Mouse (Mus musculus): ENCODE results near the gene Slc9a2. TPM values are rescaled to one million over a fixed set of nuclear protein-coding genes. Genes with fewer than 3 reads are reported as not detected.

Slc9a2 gene
- polyA plus RNA-seq (2014; fragmentation: Nextera tagmentation; extraction: Ambion mirVana): 0.27 and 0.41 TPM in 2 replicates

DNA sequence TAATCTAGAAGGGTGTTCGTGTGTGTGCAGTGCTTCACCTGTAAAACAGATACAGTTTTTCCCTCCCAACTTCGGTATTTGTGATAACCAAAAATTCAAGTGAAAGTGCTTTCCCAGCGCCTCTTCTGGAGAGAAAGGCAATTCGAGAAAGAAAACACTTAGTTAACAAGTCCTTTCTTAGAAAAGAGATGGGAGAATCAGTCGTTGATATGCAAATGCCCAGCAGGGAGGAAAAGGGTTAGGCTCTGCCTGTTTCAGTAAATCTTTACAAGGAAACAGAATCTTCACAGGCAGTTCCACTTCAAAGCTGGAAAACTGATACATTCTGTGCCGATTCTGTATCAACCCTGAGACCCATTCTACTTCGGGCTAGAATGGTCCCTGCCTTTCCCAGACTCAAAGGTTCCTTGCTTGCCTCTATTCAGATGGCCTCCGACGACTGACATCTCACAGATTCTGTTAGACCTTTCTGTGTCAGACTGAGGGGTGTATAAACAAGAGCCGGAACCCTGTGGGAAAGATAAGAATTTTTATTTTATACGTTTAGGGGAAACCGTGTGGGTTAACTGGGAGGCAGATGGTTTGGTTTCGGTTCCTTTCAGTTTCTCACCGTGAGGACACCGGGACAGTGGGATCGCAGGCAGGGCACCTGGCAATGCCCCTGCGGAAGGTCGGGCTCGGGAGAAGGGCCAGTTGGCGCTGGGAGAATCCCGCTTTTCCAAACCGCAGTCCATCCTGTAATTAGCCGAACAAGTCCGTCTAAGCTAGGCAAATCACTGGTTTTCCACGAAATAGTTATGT is at the start of gene Slc9a2:
Gene Slc9a2 (plus strand): TSS at position 508 of the 801 bp plus-strand sequence.
- Histone ChIP-seq H3K27me3 (ENCODE audit: control insufficient read depth, insufficient read depth, low read length) (peaks cover 80% of the 10 kb centered on the region), H3K4me2 (ENCODE audit: low read length) (peak within 1 kb of the TSS; percentile 100), H3K9me3 (ENCODE audit: control insufficient read depth, low read length) (no peaks in the 10 kb centered on the region), H3K36me3 (ENCODE audit: control insufficient read depth, insufficient read depth, low read length) (no peaks in the 10 kb centered on the region), H3K27ac (replicated peaks in 1 of 2; ENCODE audit: control insufficient read depth in 1 of 2, insufficient read depth in 1 of 2, low read depth in 2 of 2, low read length in 2 of 2) (no peak within 1 kb of the TSS), H3K9ac (ENCODE audit: low read length) (peak within 1 kb of the TSS; percentile 66), H3K4me1 (ENCODE audit: control insufficient read depth in 2 of 2, insufficient read depth in 2 of 2, low read length in 2 of 2) (peaks cover 0 to 8% of the 10 kb centered on the region in 2 experiments; a peak in 3 of 4 replicates), H3K4me3 (ENCODE audit: control insufficient read depth in 1 of 2, insufficient read depth in 1 of 2, low read depth in 1 of 2, low read length in 2 of 2) (peak within 1 kb of the TSS; percentile 61 to 65)
- WGBS: 3% methylated on average over 25 of the region's 25 CpGs
- ATAC-seq (ENCODE audit: insufficient number of reproducible peaks, insufficient read depth, low FRiP score, low read depth): no peak

DNA sequence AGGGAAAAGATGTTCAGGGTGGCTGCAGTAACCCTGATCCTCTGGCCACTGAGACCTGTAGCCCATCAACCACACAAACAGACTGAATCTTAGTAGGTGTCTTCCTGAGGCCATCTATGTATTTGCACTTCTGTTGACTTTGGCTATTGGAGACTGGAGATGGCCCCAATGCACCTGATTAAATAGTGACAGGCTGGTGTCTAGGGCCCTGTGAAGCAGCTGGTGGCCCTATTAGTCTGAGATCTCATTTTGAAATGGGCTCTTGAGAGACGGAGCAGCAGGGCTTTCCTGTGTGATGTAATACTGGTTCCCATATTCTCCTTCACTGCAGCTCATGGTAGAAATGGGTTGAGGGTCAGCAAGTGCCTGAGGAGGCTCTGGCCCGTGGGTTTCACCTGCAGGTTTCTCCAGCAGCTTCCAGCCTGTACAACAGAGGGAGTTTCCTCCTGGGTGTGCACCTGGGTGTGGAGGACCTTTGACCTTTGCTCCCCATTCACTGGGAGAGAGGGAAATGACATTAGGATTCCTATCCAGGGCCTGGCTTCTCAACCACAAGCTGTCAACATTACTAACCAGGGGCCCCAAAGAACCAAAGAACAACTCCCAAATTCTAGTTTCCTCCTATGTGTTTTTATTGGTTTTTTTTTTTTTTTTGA is 47.8 kb upstream of the Slc9a2 start:
- no peak for ATAC-seq (ENCODE audit: insufficient number of reproducible peaks, insufficient read depth, low FRiP score, low read depth)
- Histone ChIP-seq H3K27ac (replicated peaks in 1 of 2; ENCODE audit: control insufficient read depth in 1 of 2, insufficient read depth in 1 of 2, low read depth in 2 of 2, low read length in 2 of 2) (no peak overlapping the region), H3K9me3 (ENCODE audit: control insufficient read depth, low read length) (no peaks in the 10 kb centered on the region), H3K4me3 (ENCODE audit: control insufficient read depth in 1 of 2, insufficient read depth in 1 of 2, low read depth in 1 of 2, low read length in 2 of 2) (no peak overlapping the region), H3K27me3 (ENCODE audit: control insufficient read depth, insufficient read depth, low read length) (no peaks in the 10 kb centered on the region), H3K36me3 (ENCODE audit: control insufficient read depth, insufficient read depth, low read length) (no peaks in the 10 kb centered on the region), H3K4me1 (ENCODE audit: control insufficient read depth in 2 of 2, insufficient read depth in 2 of 2, low read length in 2 of 2) (no peaks in the 10 kb centered on the region), H3K4me2 (ENCODE audit: low read length) (no peak overlapping the region), H3K9ac (ENCODE audit: low read length) (no peak overlapping the region)
- WGBS: 41% methylated on average over 2 of the region's 2 CpGs

DNA sequence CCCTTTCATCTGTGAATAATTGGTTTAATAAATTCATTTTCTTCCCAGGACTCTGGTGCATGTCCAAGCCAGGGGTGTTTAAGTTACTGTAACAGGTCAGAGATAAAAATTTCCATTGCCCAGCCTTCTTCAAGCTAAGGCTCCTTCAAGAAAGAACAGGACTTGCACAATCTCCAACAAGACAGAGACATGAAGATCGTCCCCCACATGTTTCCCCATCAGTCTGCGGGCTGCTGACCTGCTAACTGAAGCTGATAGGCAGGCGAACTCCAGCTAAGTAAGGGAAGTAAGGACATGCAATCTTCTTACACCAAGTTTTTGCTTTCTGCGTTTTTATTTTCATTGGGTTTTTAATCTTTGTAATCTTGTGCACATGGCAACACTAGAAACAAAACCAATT is 45.8 kb upstream of the Slc9a2 start:
- H3K27ac ChIP-seq (replicated peaks in 1 of 2; ENCODE audit: control insufficient read depth in 1 of 2, insufficient read depth in 1 of 2, low read depth in 2 of 2, low read length in 2 of 2): no peak overlapping the region
- 58% methylated on average over 4 of the region's 4 CpGs for WGBS
- no peaks in the 10 kb centered on the region for H3K9me3 ChIP-seq (ENCODE audit: control insufficient read depth, low read length)
- H3K9ac ChIP-seq (ENCODE audit: low read length): no peak overlapping the region
- H3K36me3 ChIP-seq (ENCODE audit: control insufficient read depth, insufficient read depth, low read length): no peaks in the 10 kb centered on the region
- no peaks in the 10 kb centered on the region for H3K27me3 ChIP-seq (ENCODE audit: control insufficient read depth, insufficient read depth, low read length)
- no peaks in the 10 kb centered on the region for H3K4me1 ChIP-seq (ENCODE audit: control insufficient read depth in 2 of 2, insufficient read depth in 2 of 2, low read length in 2 of 2)
- H3K4me2 ChIP-seq (ENCODE audit: low read length): no peak overlapping the region
- H3K4me3 ChIP-seq (ENCODE audit: control insufficient read depth in 1 of 2, insufficient read depth in 1 of 2, low read depth in 1 of 2, low read length in 2 of 2): no peak overlapping the region
- no peak for ATAC-seq (ENCODE audit: insufficient number of reproducible peaks, insufficient read depth, low FRiP score, low read depth)

DNA sequence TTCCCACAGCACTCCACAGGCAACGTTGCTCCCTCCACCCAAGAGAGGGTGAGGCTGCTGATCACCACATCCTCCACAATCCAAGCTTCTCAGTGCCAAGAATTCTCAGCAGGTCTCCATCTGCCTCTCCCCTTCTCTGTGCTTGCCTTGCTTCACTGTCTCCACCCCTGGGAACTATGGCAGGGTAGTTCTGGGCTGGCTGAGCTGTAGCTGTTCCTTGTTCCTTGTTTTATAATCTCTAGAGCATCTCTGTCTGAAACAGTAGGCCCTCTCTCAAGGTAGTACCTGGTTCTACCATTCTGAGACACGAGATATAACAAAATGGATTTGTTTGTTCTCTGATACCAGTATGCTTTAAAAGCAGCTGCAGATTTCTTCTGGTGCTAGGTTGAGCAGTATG is 32.1 kb upstream of the Slc9a2 start:
- Histone ChIP-seq H3K9me3 (ENCODE audit: control insufficient read depth, low read length) (no peaks in the 10 kb centered on the region), H3K27ac (replicated peaks in 1 of 2; ENCODE audit: control insufficient read depth in 1 of 2, insufficient read depth in 1 of 2, low read depth in 2 of 2, low read length in 2 of 2) (no peak overlapping the region), H3K9ac (ENCODE audit: low read length) (no peak overlapping the region), H3K36me3 (ENCODE audit: control insufficient read depth, insufficient read depth, low read length) (no peaks in the 10 kb centered on the region), H3K4me2 (ENCODE audit: low read length) (no peak overlapping the region), H3K4me1 (ENCODE audit: control insufficient read depth in 2 of 2, insufficient read depth in 2 of 2, low read length in 2 of 2) (no peaks in the 10 kb centered on the region), H3K27me3 (ENCODE audit: control insufficient read depth, insufficient read depth, low read length) (no peaks in the 10 kb centered on the region), H3K4me3 (ENCODE audit: control insufficient read depth in 1 of 2, insufficient read depth in 1 of 2, low read depth in 1 of 2, low read length in 2 of 2) (no peak overlapping the region)
- WGBS: 56% methylated on average over 2 of the region's 2 CpGs
- no peak for ATAC-seq (ENCODE audit: insufficient number of reproducible peaks, insufficient read depth, low FRiP score, low read depth)

DNA sequence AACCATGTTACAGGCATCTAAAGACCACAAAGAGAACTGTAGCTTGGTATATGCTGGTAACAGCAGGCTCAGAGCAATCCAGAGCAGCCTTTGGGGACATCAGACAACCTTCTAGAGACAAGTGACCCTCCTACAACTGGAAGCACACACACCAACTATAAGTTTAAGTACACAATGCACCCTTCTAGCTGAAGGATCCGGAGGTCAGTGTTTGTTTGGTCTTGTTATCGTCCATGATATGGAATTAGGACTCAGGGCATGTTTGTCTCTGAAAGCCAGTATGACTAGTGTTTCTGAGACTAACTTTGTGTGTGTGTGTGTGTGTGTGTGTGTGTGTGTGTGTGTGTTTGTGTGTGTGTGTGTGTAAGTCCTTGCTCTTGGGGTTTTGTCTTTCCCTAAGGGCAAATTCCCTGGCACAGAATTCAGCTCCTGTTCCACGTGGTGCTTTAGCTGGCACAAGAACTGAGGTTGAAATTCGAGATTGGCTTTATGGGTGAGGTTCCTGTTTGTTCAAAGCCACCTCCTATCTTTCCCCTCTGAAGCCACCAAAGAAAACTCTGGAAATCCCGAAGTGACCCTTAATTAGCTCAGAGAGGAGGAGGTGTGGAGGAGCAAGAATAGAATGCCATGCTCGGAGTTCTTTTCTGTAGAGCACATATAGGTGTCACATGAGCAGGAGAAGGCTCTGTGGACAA is 29.4 kb upstream of the Slc9a2 start:
- Histone ChIP-seq H3K27ac (replicated peaks in 1 of 2; ENCODE audit: control insufficient read depth in 1 of 2, insufficient read depth in 1 of 2, low read depth in 2 of 2, low read length in 2 of 2) (no peak overlapping the region), H3K27me3 (ENCODE audit: control insufficient read depth, insufficient read depth, low read length) (no peaks in the 10 kb centered on the region), H3K36me3 (ENCODE audit: control insufficient read depth, insufficient read depth, low read length) (no peaks in the 10 kb centered on the region), H3K4me3 (ENCODE audit: control insufficient read depth in 1 of 2, insufficient read depth in 1 of 2, low read depth in 1 of 2, low read length in 2 of 2) (no peak overlapping the region), H3K9ac (ENCODE audit: low read length) (no peak overlapping the region), H3K9me3 (ENCODE audit: control insufficient read depth, low read length) (no peaks in the 10 kb centered on the region), H3K4me1 (ENCODE audit: control insufficient read depth in 2 of 2, insufficient read depth in 2 of 2, low read length in 2 of 2) (no peaks in the 10 kb centered on the region), H3K4me2 (ENCODE audit: low read length) (no peak overlapping the region)
- no peak for ATAC-seq (ENCODE audit: insufficient number of reproducible peaks, insufficient read depth, low FRiP score, low read depth)
- 44% methylated on average over 6 of the region's 6 CpGs for WGBS

DNA sequence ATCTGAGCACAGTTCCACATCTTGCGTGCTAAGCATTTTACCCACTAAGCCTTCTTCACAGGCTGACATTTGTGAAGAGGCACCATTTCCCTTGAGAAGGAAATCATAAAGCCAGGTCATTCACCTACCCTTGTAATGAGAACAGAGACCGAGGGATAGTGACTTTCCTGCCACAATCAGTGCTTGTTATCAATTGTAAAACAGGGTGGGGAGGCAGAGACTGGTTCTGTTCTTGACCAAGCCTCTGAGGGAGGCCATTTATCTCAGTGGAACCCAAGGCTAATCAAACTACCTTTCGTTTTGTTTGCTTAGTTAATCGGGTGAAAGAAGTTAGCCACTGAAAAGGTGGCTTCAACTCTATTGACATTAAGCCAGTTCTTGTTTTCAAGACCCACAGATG is 23.3 kb upstream of the Slc9a2 start:
- Histone ChIP-seq H3K4me2 (ENCODE audit: low read length) (no peak overlapping the region), H3K27me3 (ENCODE audit: control insufficient read depth, insufficient read depth, low read length) (no peaks in the 10 kb centered on the region), H3K4me3 (ENCODE audit: control insufficient read depth in 1 of 2, insufficient read depth in 1 of 2, low read depth in 1 of 2, low read length in 2 of 2) (no peak overlapping the region), H3K27ac (replicated peaks in 1 of 2; ENCODE audit: control insufficient read depth in 1 of 2, insufficient read depth in 1 of 2, low read depth in 2 of 2, low read length in 2 of 2) (no peak overlapping the region), H3K9ac (ENCODE audit: low read length) (no peak overlapping the region), H3K4me1 (ENCODE audit: control insufficient read depth in 2 of 2, insufficient read depth in 2 of 2, low read length in 2 of 2) (peaks cover 8 to 17% of the 10 kb centered on the region in 2 experiments; a peak in 3 of 4 replicates), H3K36me3 (ENCODE audit: control insufficient read depth, insufficient read depth, low read length) (no peaks in the 10 kb centered on the region), H3K9me3 (ENCODE audit: control insufficient read depth, low read length) (no peaks in the 10 kb centered on the region)
- WGBS: 47% methylated on average over 4 of the region's 4 CpGs
- no peak for ATAC-seq (ENCODE audit: insufficient number of reproducible peaks, insufficient read depth, low FRiP score, low read depth)

DNA sequence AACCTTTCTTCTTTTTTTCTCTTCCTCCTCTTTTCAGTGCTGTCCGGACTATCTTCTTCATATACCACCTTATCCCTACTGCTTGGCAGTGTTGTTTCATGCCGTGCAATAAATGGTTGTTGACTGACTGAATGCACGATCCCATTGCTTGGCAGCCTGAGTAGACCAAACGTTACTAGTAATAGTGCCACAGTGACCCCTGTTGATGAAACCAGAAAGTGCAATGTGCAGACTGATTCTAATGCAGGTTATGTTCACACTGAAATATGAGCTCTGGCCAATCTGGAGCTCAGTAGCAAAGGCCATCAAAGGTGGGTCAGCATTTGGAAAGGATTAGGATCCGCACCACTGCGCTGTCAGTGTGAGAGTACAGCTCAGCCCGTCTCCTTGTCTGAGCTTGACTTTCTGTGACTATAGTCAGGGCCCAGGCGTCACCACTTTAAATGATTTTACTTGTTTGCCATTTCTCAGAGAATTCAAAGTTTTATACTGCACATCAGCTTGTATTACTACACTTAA is 22.3 kb upstream of the Slc9a2 start:
- H3K9me3 ChIP-seq (ENCODE audit: control insufficient read depth, low read length): no peaks in the 10 kb centered on the region
- H3K4me2 ChIP-seq (ENCODE audit: low read length): no peak overlapping the region
- no peak overlapping the region for H3K9ac ChIP-seq (ENCODE audit: low read length)
- H3K27ac ChIP-seq (replicated peaks in 1 of 2; ENCODE audit: control insufficient read depth in 1 of 2, insufficient read depth in 1 of 2, low read depth in 2 of 2, low read length in 2 of 2): no peak overlapping the region
- no peaks in the 10 kb centered on the region for H3K36me3 ChIP-seq (ENCODE audit: control insufficient read depth, insufficient read depth, low read length)
- 49% methylated on average over 8 of the region's 8 CpGs for WGBS
- peaks cover 8 to 17% of the 10 kb centered on the region in 2 experiments; a peak in 3 of 4 replicates for H3K4me1 ChIP-seq (ENCODE audit: control insufficient read depth in 2 of 2, insufficient read depth in 2 of 2, low read length in 2 of 2)
- no peaks in the 10 kb centered on the region for H3K27me3 ChIP-seq (ENCODE audit: control insufficient read depth, insufficient read depth, low read length)
- no peak overlapping the region for H3K4me3 ChIP-seq (ENCODE audit: control insufficient read depth in 1 of 2, insufficient read depth in 1 of 2, low read depth in 1 of 2, low read length in 2 of 2)
- no peak for ATAC-seq (ENCODE audit: insufficient number of reproducible peaks, insufficient read depth, low FRiP score, low read depth)

All from heart, embryonic 14.5 days (tissue).